Mouse (Mus musculus): ENCODE results near the gene Cast.

The Cast gene

GRCm38 (mm10) chr13:74808152-74808929 is at the start of gene Cast:
Gene Cast (minus strand): TSS chr13:74808810.
- DNase-seq, result peak; percentile 72

GRCm38 (mm10) chr13:74854338-74855047 is 45.9 kb upstream of the Cast start:
- DNase-seq, result peak; percentile 80

GRCm38 (mm10) chr13:74850823-74851222 is 42.2 kb upstream of the Cast start:
- no peak for DNase-seq

GRCm38 (mm10) chr13:74845886-74846285 is 37.3 kb upstream of the Cast start:
- DNase-seq, result peak; percentile 16

- DNase-seq, result no peak
Measured at GRCm38 (mm10) chr13:74834543-74834942, 25.9 kb upstream of the Cast start.

- no peak for DNase-seq
Measured at GRCm38 (mm10) chr13:74822095-74822494, 13.5 kb upstream of the Cast start.

GRCm38 (mm10) chr13:74815753-74816152 is 7.1 kb upstream of the Cast start:
- DNase-seq, result no peak

- peak; percentile 85 for DNase-seq
Measured at GRCm38 (mm10) chr13:74807446-74808151, 1.0 kb downstream of the Cast start.

- DNase-seq, result no peak
Measured at GRCm38 (mm10) chr13:74806934-74807333, 1.7 kb downstream of the Cast start.

- DNase-seq, result no peak
Measured at GRCm38 (mm10) chr13:74794435-74794834, 14.2 kb downstream of the Cast start.

GRCm38 (mm10) chr13:74787681-74788080 is 20.9 kb downstream of the Cast start:
- no peak for DNase-seq

GRCm38 (mm10) chr13:74772151-74772550 is 36.5 kb downstream of the Cast start:
- DNase-seq, result no peak

- DNase-seq, result peak; percentile 91
Measured at GRCm38 (mm10) chr13:74770480-74770879, 38.1 kb downstream of the Cast start.

GRCm38 (mm10) chr13:74769871-74770270 is 38.7 kb downstream of the Cast start:
- DNase-seq, result peak; percentile 14

- DNase-seq, result no peak
Measured at GRCm38 (mm10) chr13:74767186-74767585, 41.4 kb downstream of the Cast start.

GRCm38 (mm10) chr13:74762741-74763140 is 45.9 kb downstream of the Cast start:
- no peak for DNase-seq

- no peak for DNase-seq
Measured at GRCm38 (mm10) chr13:74759152-74759551, 49.5 kb downstream of the Cast start.

GRCm38 (mm10) chr13:74743219-74743618 is 65.4 kb downstream of the Cast start:
- DNase-seq, result no peak

GRCm38 (mm10) chr13:74736396-74736795 is 72.2 kb downstream of the Cast start:
- no peak for DNase-seq

GRCm38 (mm10) chr13:74735834-74736233 is 72.8 kb downstream of the Cast start:
- DNase-seq, result no peak

- DNase-seq, result no peak
Measured at GRCm38 (mm10) chr13:74733726-74734125, 74.9 kb downstream of the Cast start.

- no peak for DNase-seq
Measured at GRCm38 (mm10) chr13:74719002-74719401, 89.6 kb downstream of the Cast start.

- no peak for DNase-seq
Measured at GRCm38 (mm10) chr13:74696225-74696624, 112.4 kb downstream of the Cast start.

Measured in thymus, postnatal 25 days (tissue).